Mouse (Mus musculus) lung, adult 2 months (tissue): ENCODE measurements around the gene Wdfy1.

Source experiments
- CTCF ChIP-seq: fragments of 200-500 bp; IDR thresholded peaks from 2 replicates; pipeline ENCODE4 v1.5.1; 2011; ENCODE audit warnings: mild to moderate bottlenecking, low read length, control low read depth; ENCODE audit not compliant: insufficient read depth
- POLR2A ChIP-seq: fragments of 200-500 bp; IDR thresholded peaks from 2 replicates; pipeline ENCODE4 v1.6.1; 2011; ENCODE audit warnings: low read depth, mild to moderate bottlenecking, control low read depth, low read length, borderline replicate concordance; ENCODE audit errors: extremely low read depth

DNA sequence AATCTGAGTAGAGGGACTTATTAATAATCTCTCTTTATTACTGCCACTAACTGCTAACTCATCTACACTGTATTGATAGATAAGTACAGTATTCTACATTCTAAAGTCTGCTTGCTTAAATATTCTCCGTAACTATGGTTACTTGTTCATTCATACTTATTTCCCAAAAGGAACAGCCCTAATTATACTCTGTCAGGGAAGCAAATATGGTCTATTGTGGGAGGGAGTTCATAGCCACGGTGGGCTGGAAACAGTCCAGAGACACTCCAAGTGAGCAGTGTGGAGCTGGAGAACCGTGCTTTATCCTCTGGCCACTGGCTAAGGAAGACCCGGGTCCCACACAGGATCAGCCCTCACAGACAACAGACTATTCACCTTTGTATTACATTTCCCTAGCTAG lies 65.3 kb downstream of the Wdfy1 start:
- TF ChIP-seq POLR2A (no peak), CTCF (no peak)
